Mouse (Mus musculus) C2C12 (cell line): ENCODE results near the gene Kansl1. TPM values are rescaled to one million over a fixed set of nuclear protein-coding genes. Genes with fewer than 3 reads are reported as not detected.

Experiments used
- H3K27me3 ChIP-seq: one replicate; pipeline ENCODE4 v1.6.1; 2011; ENCODE audit not compliant: control insufficient read depth, insufficient read depth, insufficient read length
- H3K36me3 ChIP-seq: one replicate; pipeline ENCODE4 v1.6.1; 2011; ENCODE audit not compliant: control insufficient read depth, insufficient read depth
- H3K4me3 ChIP-seq: one replicate; pipeline ENCODE4 v1.5.1; 2011; ENCODE audit warnings: mild to moderate bottlenecking, control low read depth; ENCODE audit not compliant: poor library complexity, insufficient read depth, severe bottlenecking
- H3K79me2 ChIP-seq: one replicate; pipeline ENCODE4 v1.6.1; 2011; ENCODE audit not compliant: control insufficient read depth, insufficient read depth
- H3K79me3 ChIP-seq: one replicate; pipeline ENCODE4 v1.6.1; 2011; ENCODE audit warnings: low read depth, control low read depth
- H3ac ChIP-seq: one replicate; pipeline ENCODE3; 2011; ENCODE audit warnings: low read depth; ENCODE audit not compliant: control insufficient read depth, insufficient read length
- CEBPB ChIP-seq: IDR thresholded peaks from one replicate; pipeline ENCODE4 v1.6.1; 2011; ENCODE audit warnings: low read depth, mild to moderate bottlenecking, control low read depth, moderate library complexity
- CTCF ChIP-seq: IDR thresholded peaks from one replicate; pipeline ENCODE4 v1.5.1; 2011; ENCODE audit not compliant: control insufficient read depth, insufficient read depth, insufficient read length
- FOSL1 ChIP-seq: IDR thresholded peaks from one replicate; pipeline ENCODE4 v1.8.0; 2011; ENCODE audit warnings: mild to moderate bottlenecking, low read length; ENCODE audit not compliant: poor library complexity, insufficient read depth, severe bottlenecking
- MAX ChIP-seq: IDR thresholded peaks from one replicate; pipeline ENCODE4 v1.6.1; 2011; ENCODE audit warnings: mild to moderate bottlenecking, control low read depth
- MYOD1 ChIP-seq: IDR thresholded peaks from one replicate; pipeline ENCODE4 v1.6.1; 2011; ENCODE audit warnings: low read depth; ENCODE audit not compliant: control insufficient read depth, insufficient read length
- MYOG ChIP-seq: IDR thresholded peaks from one replicate; pipeline ENCODE4 v1.6.1; 2011; ENCODE audit not compliant: control insufficient read depth, insufficient read length; ENCODE audit errors: extremely low read depth
- USF1 ChIP-seq: IDR thresholded peaks from one replicate; pipeline ENCODE4 v1.6.1; 2011; ENCODE audit warnings: low read depth, mild to moderate bottlenecking, control low read depth, moderate library complexity
- polyA plus RNA-seq: library from polyadenylated mRNA; unstranded; fragments of >200 nt; fragmentation: generic; extraction: Trizol; gene quantifications from one replicate; pipeline ENCODE4 v1.2.1, GENCODE M21; 2012; ENCODE audit warnings: missing spikeins

Kansl1 gene
- polyA plus RNA-seq, 1 experiment = 14.5 TPM

DNA sequence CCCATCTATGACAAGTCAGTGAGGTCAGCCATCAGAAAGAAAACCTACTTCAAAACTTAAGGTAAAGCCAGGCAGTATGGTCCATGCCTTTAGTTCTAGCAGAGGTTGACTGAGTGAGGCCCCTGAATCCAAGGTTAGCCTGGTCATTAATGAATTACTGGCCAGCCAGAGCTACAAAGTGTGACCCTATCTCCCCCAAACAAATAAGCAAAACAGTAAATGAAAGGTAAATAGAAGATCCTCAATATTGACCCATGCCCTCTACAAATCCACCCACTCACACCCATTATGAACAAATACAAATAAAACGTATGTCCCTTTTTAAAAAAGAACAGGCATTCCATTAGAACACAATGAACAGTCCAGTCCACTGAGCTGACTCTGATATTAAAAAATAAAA is 76.5 kb downstream of the Kansl1 start:
- H3ac ChIP-seq = no peak overlapping the region
- peaks cover 9% of the 10 kb centered on the region for H3K36me3 ChIP-seq
- H3K79me3 ChIP-seq = peaks cover 94% of the 10 kb centered on the region
- H3K79me2 ChIP-seq = peaks cover 100% of the 10 kb centered on the region
- H3K4me3 ChIP-seq = no peak overlapping the region
- TF ChIP-seq CEBPB = no peak
- TF ChIP-seq USF1 = no peak
- no peak for TF ChIP-seq MAX
- TF ChIP-seq MYOG = no peak
- no peak for TF ChIP-seq CTCF
- TF ChIP-seq MYOD1 = no peak
- no peak for TF ChIP-seq FOSL1
- H3K27me3 ChIP-seq = no peaks in the 10 kb centered on the region

DNA sequence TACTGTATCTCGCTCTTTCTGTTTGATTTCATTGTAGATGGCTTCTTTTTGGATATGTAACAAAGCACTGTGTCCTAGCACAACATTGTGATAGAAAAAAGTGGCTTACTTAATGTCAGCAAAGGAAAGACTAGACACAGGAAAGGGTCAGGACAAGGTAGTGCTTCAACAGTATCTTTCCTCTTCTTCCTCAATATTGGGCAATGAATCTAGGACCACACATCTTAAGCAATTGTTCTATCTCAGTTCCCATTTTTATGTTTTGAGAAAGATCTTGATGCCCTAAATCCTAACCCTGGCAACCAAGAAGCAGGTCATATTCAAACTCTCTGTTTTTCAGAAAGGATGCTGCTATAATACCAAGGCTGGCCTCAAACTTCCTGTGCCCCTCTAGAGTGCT is 81.4 kb downstream of the Kansl1 start:
- no peak for TF ChIP-seq MYOG
- peaks cover 100% of the 10 kb centered on the region for H3K79me2 ChIP-seq
- no peak overlapping the region for H3K4me3 ChIP-seq
- peaks cover 4% of the 10 kb centered on the region for H3K36me3 ChIP-seq
- H3ac ChIP-seq = no peak overlapping the region
- no peaks in the 10 kb centered on the region for H3K27me3 ChIP-seq
- peaks cover 84% of the 10 kb centered on the region for H3K79me3 ChIP-seq

DNA sequence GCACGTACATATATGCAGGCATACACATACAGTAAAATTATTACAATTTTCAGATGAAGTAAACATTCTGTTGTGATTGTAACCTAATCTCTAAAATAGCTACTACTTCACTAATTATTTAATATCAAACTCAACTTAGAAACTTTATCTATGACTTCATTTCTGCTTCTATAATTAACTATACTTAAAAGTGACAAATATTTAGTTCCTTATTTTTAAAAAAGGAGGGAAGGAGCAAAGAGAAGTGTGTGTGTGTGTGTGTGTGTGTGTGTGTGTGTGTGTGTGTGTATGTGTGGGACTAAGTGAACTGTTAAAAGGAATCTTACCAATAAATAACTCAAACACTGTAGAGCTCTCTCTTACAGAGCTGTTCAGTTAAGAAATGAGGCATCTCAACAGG is 82.1 kb downstream of the Kansl1 start:
- Histone ChIP-seq H3K36me3 (peaks cover 4% of the 10 kb centered on the region), H3ac (no peak overlapping the region), H3K79me2 (peaks cover 100% of the 10 kb centered on the region), H3K4me3 (no peak overlapping the region), H3K79me3 (peaks cover 84% of the 10 kb centered on the region), H3K27me3 (no peaks in the 10 kb centered on the region)
- TF ChIP-seq CTCF (no peak), USF1 (no peak), MYOD1 (no peak), CEBPB (no peak), MAX (no peak), MYOG (no peak), FOSL1 (no peak)

DNA sequence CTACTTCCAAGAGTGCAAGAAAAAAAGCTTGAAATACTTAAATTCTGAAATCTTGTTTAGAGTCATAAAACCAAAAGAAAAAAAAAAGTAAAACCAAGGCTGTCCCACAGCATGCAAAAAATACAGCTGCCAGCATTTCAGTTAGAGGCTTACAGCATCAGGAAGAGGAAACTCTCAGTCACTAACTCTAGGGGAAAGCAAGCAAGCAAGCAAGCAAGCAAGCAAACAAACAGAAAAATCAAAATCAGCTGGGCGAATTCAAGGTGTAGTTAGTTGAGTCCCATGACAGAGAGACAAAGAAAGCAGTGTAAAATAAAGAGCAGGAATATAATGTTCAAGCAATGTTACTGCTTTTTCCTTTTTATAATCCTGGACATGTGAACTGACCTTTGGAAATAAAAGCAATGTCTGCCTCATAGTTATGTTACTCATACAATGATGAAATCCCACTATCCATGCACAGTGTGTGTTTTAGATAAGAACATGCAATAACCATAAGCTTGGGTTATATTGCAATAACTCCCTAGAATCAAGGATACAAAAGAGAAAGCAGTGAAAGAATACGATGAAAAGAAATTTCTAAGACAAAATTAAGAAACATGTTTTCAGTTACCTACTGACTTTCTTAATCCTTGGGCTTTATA is 85.4 kb downstream of the Kansl1 start:
- H3ac ChIP-seq = no peak overlapping the region
- no peaks in the 10 kb centered on the region for H3K27me3 ChIP-seq
- peaks cover 100% of the 10 kb centered on the region for H3K79me2 ChIP-seq
- H3K4me3 ChIP-seq = no peak overlapping the region
- no peak for TF ChIP-seq MYOG
- no peak for TF ChIP-seq MYOD1
- H3K36me3 ChIP-seq = peaks cover 11% of the 10 kb centered on the region
- peaks cover 79% of the 10 kb centered on the region for H3K79me3 ChIP-seq

DNA sequence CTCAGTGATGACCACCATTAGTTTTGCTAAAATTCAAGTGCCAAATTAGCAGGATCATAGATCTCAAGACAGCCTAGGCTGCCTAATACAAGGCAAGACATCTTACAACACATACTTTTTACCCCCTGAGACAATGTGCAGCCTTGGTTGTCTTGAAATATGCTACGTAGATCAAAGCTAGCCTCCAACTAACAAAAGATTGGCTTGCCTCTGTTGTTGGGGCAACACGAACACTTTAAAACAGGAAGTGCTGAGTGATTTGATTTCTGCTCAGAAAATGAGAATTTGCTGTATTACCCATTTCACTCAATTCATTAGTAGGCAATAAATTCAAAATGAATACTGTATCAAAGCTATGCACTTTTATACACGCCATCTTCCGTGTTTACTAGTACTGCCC is 86.8 kb downstream of the Kansl1 start:
- peaks cover 66% of the 10 kb centered on the region for H3K79me3 ChIP-seq
- H3K27me3 ChIP-seq = no peaks in the 10 kb centered on the region
- H3ac ChIP-seq = no peak overlapping the region
- peaks cover 99% of the 10 kb centered on the region for H3K79me2 ChIP-seq
- TF ChIP-seq MYOG (no peak), MYOD1 (no peak), CEBPB (no peak), FOSL1 (no peak), CTCF (no peak), USF1 (no peak)
- no peak overlapping the region for H3K4me3 ChIP-seq
- H3K36me3 ChIP-seq = peaks cover 19% of the 10 kb centered on the region

DNA sequence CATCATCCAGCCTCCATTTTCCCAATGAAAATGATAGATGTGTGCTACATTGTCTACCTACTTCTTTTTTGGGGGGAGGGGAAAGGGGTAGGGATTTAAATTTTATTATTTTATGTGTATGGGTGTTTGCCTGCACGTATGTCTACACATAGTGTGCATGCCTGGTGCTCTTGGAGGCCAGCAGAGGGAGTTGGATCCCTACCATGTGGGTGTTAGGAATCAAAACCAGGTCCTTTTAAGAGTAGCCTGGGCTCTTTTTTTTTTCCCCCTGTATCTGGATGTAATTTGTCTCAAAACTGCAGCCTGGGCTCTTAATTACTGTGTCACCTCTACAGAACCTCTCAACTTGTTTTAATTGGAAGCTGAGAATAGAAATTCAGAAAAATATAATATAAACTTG is 89.0 kb downstream of the Kansl1 start:
- H3K79me2 ChIP-seq = peaks cover 93% of the 10 kb centered on the region
- H3K27me3 ChIP-seq = no peaks in the 10 kb centered on the region
- H3K79me3 ChIP-seq = peaks cover 60% of the 10 kb centered on the region
- H3K36me3 ChIP-seq = peaks cover 32% of the 10 kb centered on the region
- TF ChIP-seq FOSL1 (no peak), MYOG (no peak), USF1 (no peak), MAX (no peak), CTCF (no peak), CEBPB (no peak), MYOD1 (no peak)
- H3ac ChIP-seq = no peak overlapping the region
- H3K4me3 ChIP-seq = no peak overlapping the region
